Comparison of ENCODE assay signal across 8 mouse cellular contexts in genomic region chr7:3333542-3333941, GRCm38 (mm10). TPM values are rescaled to one million over a fixed set of nuclear protein-coding genes. Genes with fewer than 3 reads are reported as not detected.
A peak's percentile ranks its signal among the peaks of the same experiment; 100 is the strongest.
DNase-seq lines count a peak whose midpoint lies in the region; ATAC-seq and TF ChIP-seq lines count a peak whose summit lies in the region.
"Had no signal": no experiment of that assay in that cellular context is flagged by ENCODE, and none has a peak within 500 bp of the region (broad histone marks: within the 10 kb centered on the region; RNA-seq: fewer than 3 reads in every experiment).

No protein-coding gene starts in this region.

- H3K4me3 ChIP-seq in lung, postnatal 0 days (ENCODE audit: low read depth, low read length), result no peak overlapping the region
- no peak overlapping the region for H3K4me3 ChIP-seq in lung, adult 2 months (replicated peaks; ENCODE audit: extremely low read depth, low read depth, low read length)
- peak overlapping the region; percentile 68 for H3K4me3 ChIP-seq in embryonic facial prominence, embryonic 13.5 days
- peak overlapping the region; percentile 84 for H3K4me3 ChIP-seq in limb, embryonic 10.5 days
- peak overlapping the region; percentile 51 for H3K4me3 ChIP-seq in stomach, postnatal 0 days (ENCODE audit: low read depth, low read length)

- H3K4me2 ChIP-seq in lung, postnatal 0 days (replicated peaks; ENCODE audit: low read depth, low read length), result peak overlapping the region; percentile 56
- H3K4me2 ChIP-seq in embryonic facial prominence, embryonic 13.5 days, result peak overlapping the region; percentile 72
- H3K4me2 ChIP-seq in stomach, postnatal 0 days (replicated peaks; ENCODE audit: low read depth), result peak overlapping the region; percentile 56

- H3K9me3 ChIP-seq in lung, postnatal 0 days (ENCODE audit: low read length), result no peaks in the 10 kb centered on the region
- H3K9me3 ChIP-seq in embryonic facial prominence, embryonic 13.5 days, result no peaks in the 10 kb centered on the region
- no peaks in the 10 kb centered on the region for H3K9me3 ChIP-seq in limb, embryonic 10.5 days (replicated peaks)
- H3K9me3 ChIP-seq in stomach, postnatal 0 days (ENCODE audit: control insufficient read depth, low read length), result no peaks in the 10 kb centered on the region

- TF ChIP-seq CTCF in lung, postnatal 0 days (IDR thresholded peaks at IDR 0.05), result no peak
- TF ChIP-seq CTCF in lung, adult 2 months (IDR thresholded peaks at IDR 0.05; ENCODE audit: insufficient read depth, low read length), result no peak
- no peak for TF ChIP-seq CTCF in stomach, postnatal 0 days (IDR thresholded peaks at IDR 0.05; ENCODE audit: low read depth)

- H3K4me1 ChIP-seq in lung, postnatal 0 days (ENCODE audit: insufficient read depth, low read depth, low read length), result no peaks in the 10 kb centered on the region
- peaks cover 2% of the 10 kb centered on the region; the same call in 1 of the 2 replicates for H3K4me1 ChIP-seq in lung, adult 2 months (ENCODE audit: control insufficient read depth, insufficient read depth, low read length)
- H3K4me1 ChIP-seq in embryonic facial prominence, embryonic 13.5 days, result peaks cover 23% of the 10 kb centered on the region
- H3K4me1 ChIP-seq in limb, embryonic 10.5 days, result peaks cover 28% of the 10 kb centered on the region
- H3K4me1 ChIP-seq in stomach, postnatal 0 days (replicated peaks; ENCODE audit: control insufficient read depth, insufficient read depth), result no peaks in the 10 kb centered on the region

- H3K36me3 ChIP-seq in lung, postnatal 0 days (ENCODE audit: insufficient read depth, low read length), result no peaks in the 10 kb centered on the region
- peaks cover 9% of the 10 kb centered on the region for H3K36me3 ChIP-seq in embryonic facial prominence, embryonic 13.5 days
- peaks cover 12% of the 10 kb centered on the region for H3K36me3 ChIP-seq in limb, embryonic 10.5 days
- no peaks in the 10 kb centered on the region for H3K36me3 ChIP-seq in stomach, postnatal 0 days (ENCODE audit: control insufficient read depth, insufficient read depth, low read length)

- no peak overlapping the region for H3K27ac ChIP-seq in lung, postnatal 0 days (ENCODE audit: low read length)
- H3K27ac ChIP-seq in embryonic facial prominence, embryonic 13.5 days, result peak overlapping the region; percentile 92
- peak overlapping the region; percentile 94 for H3K27ac ChIP-seq in limb, embryonic 10.5 days
- H3K27ac ChIP-seq in stomach, postnatal 0 days (replicated peaks), result peak overlapping the region; percentile 70; the same call in 1 of the 2 replicates

- 15% methylated on average over 5 of the region's 5 CpGs for WGBS in lung, postnatal 0 days
- 17% methylated on average over 5 of the region's 5 CpGs for WGBS in lung, adult 2 months
- WGBS in embryonic facial prominence, embryonic 13.5 days, result 6% methylated on average over 5 of the region's 5 CpGs
- 8% methylated on average over 5 of the region's 5 CpGs for WGBS in limb, embryonic 10.5 days
- WGBS in stomach, postnatal 0 days, result 20% methylated on average over 5 of the region's 5 CpGs

- no peak for TF ChIP-seq POLR2A in lung, adult 2 months (IDR thresholded peaks at IDR 0.05; ENCODE audit: borderline replicate concordance, extremely low read depth, low read depth, low read length)

- no peak for ATAC-seq in lung, postnatal 0 days
- no peak for ATAC-seq in embryonic facial prominence, embryonic 13.5 days (ENCODE audit: insufficient number of reproducible peaks, insufficient read depth, low FRiP score, low TSS enrichment, low read depth)
- no peak for ATAC-seq in stomach, postnatal 0 days (ENCODE audit: low FRiP score, low TSS enrichment)

- H3K9ac ChIP-seq in lung, postnatal 0 days (replicated peaks; ENCODE audit: low read depth), result no peak overlapping the region
- H3K9ac ChIP-seq in embryonic facial prominence, embryonic 13.5 days, result peak overlapping the region; percentile 86
- H3K9ac ChIP-seq in stomach, postnatal 0 days (ENCODE audit: low read length), result peak overlapping the region; percentile 67

- no peak for TF ChIP-seq EP300 in lung, postnatal 0 days (IDR thresholded peaks at IDR 0.05)
- TF ChIP-seq EP300 in stomach, postnatal 0 days (optimal IDR thresholded peaks at IDR 0.05), result no peak

- 0 out of 2 replicates have a peak, but pooled peaks cover 10% of the 10 kb centered on the region for H3K27me3 ChIP-seq in lung, postnatal 0 days (replicated peaks; ENCODE audit: insufficient read depth, low read length)
- peaks cover 9% of the 10 kb centered on the region for H3K27me3 ChIP-seq in embryonic facial prominence, embryonic 13.5 days
- H3K27me3 ChIP-seq in limb, embryonic 10.5 days (ENCODE audit: low read depth, poor library complexity, severe bottlenecking), result peaks cover 7% of the 10 kb centered on the region; the same call in 1 of the 2 replicates
- no peaks in the 10 kb centered on the region for H3K27me3 ChIP-seq in stomach, postnatal 0 days (ENCODE audit: control insufficient read depth, insufficient read depth, low read length)

- DNase-seq in lung, postnatal 0 days (ENCODE audit: low spot score), result no peak
- no peak for DNase-seq in lung, adult 2 months
- DNase-seq in limb, embryonic 10.5 days (ENCODE audit: low spot score), result no peak
- DNase-seq in stomach, postnatal 0 days (ENCODE audit: low spot score), result no peak
- no peak for DNase-seq in spleen, adult 12 weeks (ENCODE audit: low spot score)
- no peak for DNase-seq in B cell, adult 2 months
- DNase-seq: adrenal gland, postnatal 10 days had no signal

RNA-seq across cellular contexts. Expression of gene Cacng7, which starts 0.8 kb away (rescaled TPM):
- 0.25 and 0.48 TPM in 2 replicates for polyA plus RNA-seq in lung, postnatal 0 days (2015; fragmentation: Nextera tagmentation; extraction: Ambion mirVana)
- 3.3 and 7.4 TPM in 2 replicates for polyA plus RNA-seq in lung, adult 2 months (2012; rRNA removed)
- 3.3 and 3.7 TPM in 2 replicates for polyA plus RNA-seq in embryonic facial prominence, embryonic 13.5 days (2015; fragmentation: Nextera tagmentation; extraction: Ambion mirVana)
- polyA plus RNA-seq in limb, embryonic 10.5 days (2016; fragmentation: Nextera tagmentation; extraction: Ambion mirVana), result 0.67 and 2.4 TPM in 2 replicates
- polyA plus RNA-seq in stomach, postnatal 0 days (2015; fragmentation: Nextera tagmentation; extraction: Ambion mirVana), result 0.69 and 0.79 TPM in 2 replicates

RNA-seq across cellular contexts. Expression of gene Prkcg, which starts 44.6 kb away (rescaled TPM):
- polyA plus RNA-seq in lung, postnatal 0 days (2015; fragmentation: Nextera tagmentation; extraction: Ambion mirVana), result 0.21 and 0.58 TPM in 2 replicates
- 5.6 and 5.9 TPM in 2 replicates for polyA plus RNA-seq in lung, adult 2 months (2012; rRNA removed)
- 0.17 TPM in 1 of 2 replicates, not detected in the other for polyA plus RNA-seq in embryonic facial prominence, embryonic 13.5 days (2015; fragmentation: Nextera tagmentation; extraction: Ambion mirVana)
- polyA plus RNA-seq in limb, embryonic 10.5 days (2016; fragmentation: Nextera tagmentation; extraction: Ambion mirVana), result 0.06 TPM in 1 of 2 replicates, not detected in the other
- 0.13 and 0.24 TPM in 2 replicates for polyA plus RNA-seq in stomach, postnatal 0 days (2015; fragmentation: Nextera tagmentation; extraction: Ambion mirVana)

RNA-seq across cellular contexts. Expression of gene Myadm, which starts 44.7 kb away (rescaled TPM):
- 142 and 144 TPM in 2 replicates for polyA plus RNA-seq in lung, postnatal 0 days (2015; fragmentation: Nextera tagmentation; extraction: Ambion mirVana)
- polyA plus RNA-seq in lung, adult 2 months (2012; rRNA removed), result 429 and 524 TPM in 2 replicates
- 43.3 and 44.7 TPM in 2 replicates for polyA plus RNA-seq in embryonic facial prominence, embryonic 13.5 days (2015; fragmentation: Nextera tagmentation; extraction: Ambion mirVana)
- 23.6 and 29.4 TPM in 2 replicates for polyA plus RNA-seq in limb, embryonic 10.5 days (2016; fragmentation: Nextera tagmentation; extraction: Ambion mirVana)
- polyA plus RNA-seq in stomach, postnatal 0 days (2015; fragmentation: Nextera tagmentation; extraction: Ambion mirVana), result 94.0 and 97.7 TPM in 2 replicates

RNA-seq across cellular contexts. Expression of gene Cacng8, which starts 56.9 kb away (rescaled TPM):
- 0.13 TPM in 1 of 2 replicates, not detected in the other for polyA plus RNA-seq in lung, postnatal 0 days (2015; fragmentation: Nextera tagmentation; extraction: Ambion mirVana)
- polyA plus RNA-seq in lung, adult 2 months (2012; rRNA removed), result 0.37 TPM in 1 of 2 replicates, not detected in the other
- 5.5 and 7.5 TPM in 2 replicates for polyA plus RNA-seq in embryonic facial prominence, embryonic 13.5 days (2015; fragmentation: Nextera tagmentation; extraction: Ambion mirVana)
- 3.3 and 8.3 TPM in 2 replicates for polyA plus RNA-seq in limb, embryonic 10.5 days (2016; fragmentation: Nextera tagmentation; extraction: Ambion mirVana)
- polyA plus RNA-seq in stomach, postnatal 0 days (2015; fragmentation: Nextera tagmentation; extraction: Ambion mirVana), result 0.29 and 0.35 TPM in 2 replicates

Comparison
In these comparisons a context has a peak if more than half of its experiments do, and no peak if none do; other contexts are left out.
1. H3K4me3 ChIP-seq: peak in embryonic facial prominence, embryonic 13.5 days (single experiment), limb, embryonic 10.5 days (single experiment) and stomach, postnatal 0 days (single experiment); none in lung, postnatal 0 days (single experiment) and lung, adult 2 months (single experiment).
2. Peak in every context shown above with its lines, with median percentiles within 50 percentile points of each other: H3K4me2 ChIP-seq.